Mouse (Mus musculus) monocyte, adult 5-6 weeks (primary cell): ENCODE measurements around the gene Sars2. TPM values are rescaled to one million over a fixed set of nuclear protein-coding genes. Genes with fewer than 3 reads are reported as not detected.
"Not testable (repeated sequence)": the region's sequence is repeated elsewhere in the genome, so short reads cannot be mapped to it uniquely, and the experiment has no call there.

Experiments
- ATAC-seq: fragments of 153-309, 156-312 bp; replicated peaks from 2 replicates; pipeline ENCODE4 v1.8.0; 2017; ENCODE audit warnings: mild to moderate bottlenecking; ENCODE audit not compliant: low TSS enrichment, insufficient number of reproducible peaks, severe bottlenecking, poor library complexity, low FRiP score
- total RNA-seq: library from RNA; stranded (forward); fragments of 200-1000, 200-491, 200-594 nt; gene quantifications from 3 replicates; pipeline ENCODE4 v1.2.3, GENCODE M21; 2017

Sars2 gene
- total RNA-seq = 2.7 to 8.8 TPM (median 3.8 TPM) in 3 replicates

DNA sequence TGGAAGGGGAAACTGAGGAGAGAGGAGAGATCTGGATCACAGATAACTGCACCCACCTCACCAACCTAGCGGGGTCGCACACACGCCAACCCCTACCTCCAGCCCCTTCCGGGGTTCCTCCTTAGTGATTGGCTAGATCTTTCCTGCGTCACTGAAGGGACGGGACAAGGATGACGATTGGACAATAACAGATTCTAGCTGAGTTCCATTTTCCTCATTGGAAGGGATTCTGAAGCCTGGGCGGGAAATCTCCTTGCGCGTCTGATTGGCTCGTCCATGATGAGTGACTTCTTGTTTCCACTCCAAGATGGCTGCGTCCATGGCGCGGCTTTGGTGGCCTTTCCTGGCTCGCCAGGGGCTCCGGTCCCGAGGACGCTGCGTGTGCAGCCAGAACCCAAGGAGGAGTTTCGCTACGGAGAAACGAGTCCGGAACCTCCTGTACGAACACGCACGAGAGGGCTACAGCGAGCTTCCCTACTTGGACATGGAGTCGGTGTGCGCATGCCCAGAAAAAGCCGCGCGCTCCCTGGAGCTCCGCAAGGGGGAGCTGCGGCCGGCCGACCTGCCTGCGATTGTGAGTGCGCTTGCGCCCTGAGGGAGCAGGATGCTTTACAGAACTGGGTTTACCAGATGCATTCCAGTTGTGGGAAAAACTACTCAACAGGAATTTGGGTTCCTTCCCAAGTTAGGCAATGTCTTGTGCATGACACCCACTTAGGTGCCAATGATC is at the start of gene Sars2, which contains the start of gene Mrps12:
Sars2 (plus strand) TSS at position 284 of the 730 bp plus-strand sequence.
Mrps12 (minus strand) TSS at position 112 of the 730 bp plus-strand sequence.
- ATAC-seq = peak; percentile 92

DNA sequence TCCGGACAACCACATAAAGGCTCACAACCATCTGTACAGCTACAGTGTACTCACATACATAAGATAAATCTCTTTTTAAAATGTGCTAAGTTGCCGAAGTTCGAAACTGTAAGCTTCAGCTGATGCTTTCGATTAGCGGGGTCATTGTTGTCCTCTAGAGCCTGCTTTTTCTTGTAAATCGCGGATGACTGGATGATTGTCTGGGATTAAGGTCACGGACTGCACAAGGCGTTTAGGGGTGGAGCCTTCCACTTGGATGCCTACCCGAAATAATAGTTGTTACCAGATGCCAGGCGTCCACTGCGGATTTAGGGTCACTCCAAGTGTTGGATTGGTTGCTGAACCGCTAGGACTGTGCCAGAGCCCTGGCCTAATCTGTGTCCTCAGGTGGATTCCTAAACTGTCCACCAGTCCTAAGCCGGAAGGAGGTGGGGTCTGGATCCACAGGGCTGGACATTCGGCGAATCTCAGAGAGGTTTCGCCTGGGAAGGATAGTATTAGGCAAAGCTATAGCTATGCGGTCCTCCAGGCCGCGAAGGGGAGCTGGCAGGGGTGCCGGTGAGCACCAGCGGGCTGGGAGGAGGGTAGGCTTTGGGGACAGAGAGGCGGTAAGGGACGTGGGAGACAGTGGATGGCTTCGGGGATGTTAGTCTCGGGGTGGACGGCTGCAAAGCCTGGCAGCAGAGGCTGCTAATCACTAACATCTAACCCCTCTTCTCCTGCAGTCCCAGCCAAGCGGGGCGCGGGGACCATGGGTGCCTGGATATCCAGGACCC is 49.1 kb upstream of the Sars2 start, which contains the start of gene Fbxo27:
Fbxo27 (plus strand) TSS at position 305 of the 776 bp plus-strand sequence.
- ATAC-seq = no peak; the same call in 1 of the 2 replicates

DNA sequence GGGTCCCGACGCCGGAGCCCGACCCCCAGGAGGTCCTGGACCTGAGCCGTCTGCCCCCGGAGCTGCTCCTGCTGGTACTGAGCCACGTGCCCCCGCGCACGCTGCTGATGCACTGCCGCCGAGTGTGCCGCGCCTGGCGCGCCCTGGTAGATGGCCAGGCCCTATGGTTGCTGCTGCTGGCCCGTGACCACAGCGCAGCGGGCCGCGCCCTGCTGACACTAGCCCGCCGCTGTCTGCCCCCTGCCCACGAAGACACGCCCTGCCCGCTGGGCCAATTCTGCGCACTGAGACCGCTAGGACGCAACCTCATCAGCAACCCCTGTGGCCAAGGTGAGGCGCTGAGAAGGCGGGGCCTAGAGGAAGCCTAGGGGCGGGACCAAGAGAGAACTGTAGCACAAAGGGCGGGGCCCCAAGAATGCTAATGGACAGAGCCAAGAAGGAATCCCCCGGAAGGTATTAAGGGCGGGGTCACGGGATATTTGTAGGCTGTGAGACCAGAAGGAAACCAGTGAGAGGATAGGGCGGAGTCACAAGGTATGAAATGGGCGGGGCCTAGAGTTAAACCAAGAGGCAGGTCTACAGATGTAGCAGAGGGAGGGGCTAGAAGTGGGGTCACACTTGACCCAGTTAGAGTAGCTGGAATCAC is 48.3 kb upstream of the Sars2 start:
- ATAC-seq = peak; percentile 78

DNA sequence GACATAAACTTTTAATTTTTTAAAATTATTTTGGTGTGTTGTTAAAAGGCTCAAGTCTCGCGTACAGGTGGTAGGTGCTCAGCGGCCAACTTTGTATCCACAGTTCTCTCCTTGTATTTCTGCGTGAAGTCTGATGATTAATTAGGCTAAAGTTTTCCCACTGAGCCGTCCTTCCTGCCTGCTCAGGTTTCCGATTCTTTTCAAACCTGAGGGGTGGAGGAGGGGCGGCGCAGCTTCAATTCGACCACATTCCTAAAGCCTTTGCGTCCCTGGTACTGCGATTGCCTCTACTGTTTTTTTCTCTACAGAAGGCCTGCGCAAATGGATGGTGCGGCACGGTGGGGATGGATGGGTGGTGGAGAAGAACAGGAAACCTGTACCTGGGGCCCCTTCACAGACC is 47.4 kb upstream of the Sars2 start:
- ATAC-seq = no peak

DNA sequence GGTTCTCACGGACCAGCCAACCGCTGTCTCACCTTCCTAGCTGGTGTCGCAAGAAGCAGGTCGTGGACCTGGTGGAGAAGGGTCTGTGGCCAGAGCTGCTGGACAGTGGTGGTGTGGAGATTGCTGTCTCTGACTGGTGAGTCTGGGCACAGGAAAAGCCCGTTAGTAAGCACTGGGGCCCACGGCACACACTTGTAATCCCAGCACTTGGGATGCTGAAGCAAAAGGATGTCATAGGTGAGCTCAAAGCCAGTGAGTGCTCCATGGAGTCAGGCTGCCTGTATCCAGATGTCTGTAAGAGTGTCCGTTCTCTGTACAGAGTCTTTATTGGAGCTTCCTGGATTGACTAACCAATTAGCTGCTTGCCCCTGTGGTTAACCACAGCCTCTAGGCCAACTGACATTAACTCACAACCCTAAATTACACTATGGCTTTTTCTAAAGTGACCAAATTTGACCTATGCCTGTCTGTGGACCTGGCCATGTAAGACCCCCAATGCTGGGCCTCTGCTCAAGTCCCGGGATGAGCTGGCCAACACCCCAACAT is 46.8 kb upstream of the Sars2 start:
- 0 out of 2 replicates have a peak, but pooled peaks have one; percentile 24 for ATAC-seq

DNA sequence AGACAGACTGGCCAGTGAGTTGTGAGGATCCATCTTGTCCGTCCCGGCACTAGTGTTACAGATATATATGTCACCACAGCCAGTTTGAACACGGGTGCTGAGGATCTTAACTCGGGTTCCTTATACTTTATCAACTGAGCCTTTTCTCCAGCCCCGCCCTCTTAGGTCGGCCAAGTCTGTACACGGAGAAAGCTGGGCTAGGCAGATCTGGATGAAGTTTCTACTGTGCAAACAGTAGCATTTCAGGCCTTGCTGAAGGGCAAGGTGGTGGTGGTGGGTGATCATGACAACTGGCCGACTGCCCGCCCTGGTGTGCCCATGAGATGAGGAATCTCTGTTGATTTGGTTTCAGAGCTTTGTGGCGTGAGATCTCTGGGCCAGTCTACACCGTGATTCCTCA is 44.5 kb upstream of the Sars2 start:
- ATAC-seq = no peak

DNA sequence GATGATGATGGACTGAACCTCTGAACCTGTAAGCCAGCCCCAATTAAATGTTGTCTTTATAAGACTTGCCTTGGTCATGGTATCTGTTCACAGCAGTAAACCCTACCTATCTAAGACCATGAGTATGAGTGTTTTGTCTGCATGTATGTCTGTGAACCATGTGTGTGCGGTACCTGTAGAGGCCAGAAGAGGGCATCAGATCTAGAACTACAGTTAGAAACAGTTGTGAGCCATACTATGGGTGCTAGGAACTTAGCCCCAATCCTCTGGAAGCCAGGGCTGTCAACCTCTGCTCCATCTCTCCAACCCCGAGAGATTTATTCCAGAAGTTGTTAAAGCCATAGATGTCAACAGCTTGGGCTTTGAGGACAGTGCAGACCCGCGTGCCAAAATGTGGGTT is 41.5 kb upstream of the Sars2 start:
- no peak for ATAC-seq

DNA sequence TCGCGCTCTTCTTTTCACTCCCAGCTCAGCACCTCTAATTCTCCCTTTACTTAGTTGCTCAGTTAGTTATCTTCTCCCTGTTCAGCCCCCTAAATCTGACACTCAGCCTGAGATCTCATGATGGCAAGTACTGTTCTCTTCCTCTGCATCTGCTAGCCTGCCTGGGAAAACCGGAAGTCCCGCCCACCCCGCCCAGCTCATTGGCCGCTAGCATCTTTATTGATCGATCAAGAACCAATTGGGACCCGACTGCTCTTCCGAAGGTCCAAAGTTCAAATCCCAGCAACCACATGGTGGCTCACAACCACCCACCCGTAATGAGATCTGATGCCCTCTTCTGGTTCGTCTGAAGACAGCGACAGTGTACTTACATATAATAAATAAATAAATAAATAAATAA is 40.5 kb upstream of the Sars2 start:
- ATAC-seq = not testable (repeated sequence)

DNA sequence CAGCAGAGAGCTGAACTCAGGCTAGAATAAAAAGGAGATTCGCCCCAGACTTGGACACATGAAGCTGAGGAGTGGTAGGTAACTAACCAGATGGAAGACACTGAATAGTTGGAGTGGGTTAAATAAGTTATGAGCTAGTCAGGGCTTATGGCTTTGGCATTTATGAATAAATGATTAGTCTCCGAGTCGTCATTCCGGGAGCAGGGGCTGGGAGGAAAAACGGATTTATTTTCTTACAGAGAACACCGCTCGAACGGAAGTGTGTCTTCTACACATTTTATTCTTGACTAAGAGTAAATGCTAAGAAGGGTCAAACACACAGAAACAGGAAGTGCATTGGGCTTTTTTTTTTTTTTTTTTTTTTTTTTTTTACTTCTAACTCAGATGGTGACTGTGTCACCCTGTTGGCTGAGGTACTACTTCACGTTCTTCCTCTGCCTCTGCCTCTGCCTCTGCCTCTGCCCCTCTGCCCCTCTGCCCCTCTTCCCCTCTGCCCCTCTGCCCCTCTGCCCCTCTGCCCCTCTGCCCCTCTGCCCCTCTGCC is 39.1 kb upstream of the Sars2 start:
- no peak for ATAC-seq

DNA sequence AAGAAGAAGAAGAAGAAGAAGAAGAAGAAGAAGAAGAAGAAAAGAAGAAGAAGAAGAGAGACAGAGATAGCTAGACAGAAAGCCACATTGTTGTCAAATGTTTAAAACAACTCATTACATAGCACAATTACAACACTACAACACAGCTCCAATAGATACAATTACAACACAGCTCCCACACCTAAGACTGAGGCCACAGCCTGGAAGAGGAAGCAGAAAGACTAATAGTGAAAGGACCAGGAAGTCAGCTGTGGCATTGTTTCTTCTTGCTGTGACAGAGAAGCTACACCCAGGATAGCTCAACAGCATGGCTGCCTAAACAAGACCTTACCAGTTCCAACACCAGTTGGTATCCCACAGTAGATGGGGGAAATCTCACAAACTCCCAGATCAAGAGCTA is 32.3 kb upstream of the Sars2 start:
- 0 out of 2 replicates have a peak, but pooled peaks have one; percentile 35 for ATAC-seq

DNA sequence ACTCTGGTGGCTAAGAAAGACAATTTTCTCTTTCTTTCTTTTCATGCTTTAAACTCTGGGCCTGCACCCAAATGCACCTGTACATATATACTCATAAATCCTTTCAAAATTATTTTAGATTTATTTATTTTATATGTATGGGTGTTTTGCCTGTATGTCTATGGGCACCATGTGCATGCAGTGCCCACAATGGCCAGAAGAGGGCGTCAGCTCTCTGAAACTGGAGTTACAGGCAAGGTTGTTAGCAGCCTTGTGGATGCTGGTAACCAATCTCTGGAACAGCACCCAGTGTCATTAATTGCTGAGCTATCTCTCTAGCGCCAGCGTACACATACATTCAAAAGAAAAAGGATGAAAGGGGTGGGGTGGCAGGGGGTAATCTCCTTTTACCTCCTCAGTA is 30.8 kb upstream of the Sars2 start:
- ATAC-seq = no peak

DNA sequence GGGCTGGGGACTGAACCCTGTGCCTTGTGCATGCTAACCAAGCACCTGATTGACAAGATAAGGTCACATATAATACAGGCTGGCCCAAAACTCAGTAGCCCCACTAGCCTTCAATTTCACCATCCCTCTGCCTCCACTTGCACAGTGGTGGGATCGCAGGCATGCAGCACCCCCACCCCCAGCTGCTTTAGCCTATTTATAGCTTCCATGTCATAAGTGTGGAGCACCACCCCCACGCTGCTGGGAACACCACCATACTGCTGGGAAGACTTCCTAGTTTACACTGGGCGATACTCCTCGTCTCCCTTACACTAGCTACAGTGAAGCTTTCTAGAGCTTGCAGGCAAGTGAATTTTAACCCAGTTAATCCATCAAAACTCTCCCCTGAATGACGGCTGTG is 27.1 kb upstream of the Sars2 start:
- no peak for ATAC-seq

DNA sequence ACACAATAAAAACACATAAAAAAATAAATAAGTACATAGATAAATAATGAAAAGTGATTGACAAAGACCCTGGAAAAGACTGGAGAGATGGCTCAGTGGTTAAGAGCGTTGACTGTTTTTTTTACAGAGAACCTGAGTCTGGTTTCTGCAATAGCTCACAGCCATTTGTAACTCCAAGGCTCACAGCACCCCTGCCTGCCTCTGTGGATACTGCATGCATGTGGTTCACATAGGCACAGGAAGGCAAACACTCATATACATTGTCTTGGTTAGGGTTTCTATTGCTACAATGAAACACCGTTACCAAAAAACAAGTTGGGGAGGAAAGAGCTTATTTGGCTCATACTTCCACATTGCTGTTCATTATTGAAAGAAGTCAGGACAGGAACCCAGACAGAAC is 26.2 kb upstream of the Sars2 start:
- ATAC-seq = no peak

DNA sequence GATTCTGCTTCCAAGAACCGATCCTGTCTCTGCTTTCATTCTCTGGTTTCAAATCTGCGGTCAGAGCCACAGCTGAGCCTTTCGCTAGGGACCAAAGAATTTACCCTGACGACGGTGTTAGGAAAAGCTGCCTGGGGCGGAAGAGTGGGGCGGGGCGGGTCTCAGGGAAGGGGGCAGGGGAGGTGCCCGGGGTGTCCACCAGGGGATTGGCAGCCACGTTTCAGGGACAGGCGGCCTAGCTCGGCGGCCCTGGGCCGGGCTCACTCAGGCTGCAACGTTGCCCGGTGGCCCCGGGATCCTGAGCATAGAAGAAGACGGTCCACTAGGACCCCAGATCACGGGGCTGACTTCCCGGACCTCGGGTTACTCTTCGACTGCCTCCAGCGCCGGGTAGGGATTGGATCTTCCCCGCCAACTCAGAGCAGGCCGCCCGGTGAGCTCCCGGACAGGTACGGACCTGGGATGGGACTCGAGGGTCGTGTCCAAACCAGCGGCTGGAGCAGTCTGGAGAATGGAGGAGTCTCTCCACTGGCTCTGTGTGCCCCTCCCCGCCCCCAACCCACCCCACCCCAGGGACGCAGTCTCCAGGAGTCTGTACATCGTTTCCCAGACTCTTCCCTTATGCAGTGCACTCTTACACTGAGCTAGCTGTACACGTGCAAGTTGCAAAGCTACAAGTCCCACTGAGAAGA is 25.1 kb upstream of the Sars2 start, which contains the start of gene Fbxo17:
Fbxo17 (plus strand) TSS at position 215 of the 692 bp plus-strand sequence.
- peak; percentile 36; the same call in 1 of the 2 replicates for ATAC-seq

DNA sequence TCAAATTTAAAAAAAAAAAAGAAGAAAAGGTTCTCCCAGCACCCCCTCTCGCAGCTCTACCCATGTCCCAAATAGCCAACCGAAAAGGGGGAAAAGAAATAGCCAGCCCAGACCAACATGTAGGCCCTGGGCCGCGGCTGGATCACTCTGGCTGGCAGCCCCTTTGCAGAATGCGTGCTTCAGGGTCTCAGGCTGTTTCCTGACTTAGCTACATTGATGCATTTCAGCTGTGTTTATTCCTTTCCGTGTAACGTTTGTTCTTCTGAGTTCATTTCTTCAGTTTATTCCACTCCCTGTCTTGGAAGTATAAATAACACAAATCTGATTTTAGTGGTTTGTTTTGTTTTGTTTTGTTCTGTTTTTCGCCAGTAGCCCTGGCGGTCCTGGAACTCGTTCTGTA is 24.1 kb upstream of the Sars2 start:
- no peak for ATAC-seq

DNA sequence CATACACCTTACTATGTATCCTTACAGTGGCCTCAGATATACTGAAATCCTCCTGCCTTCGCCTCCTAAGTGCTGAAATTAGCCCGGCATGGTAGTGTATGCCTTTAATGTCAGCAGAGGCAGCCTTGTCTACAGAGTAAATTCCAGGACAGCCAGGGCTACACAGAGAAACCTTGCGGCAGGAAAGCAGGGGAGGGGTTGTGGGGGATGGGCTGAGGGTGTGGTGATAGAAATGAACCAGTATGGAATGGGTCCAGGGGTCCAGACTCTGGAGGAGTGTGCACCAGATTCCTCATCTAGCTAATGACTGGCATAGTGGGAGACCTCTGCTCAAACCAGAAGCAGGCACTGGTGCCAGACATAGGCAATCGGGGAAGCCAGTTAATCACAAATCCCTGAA is 22.6 kb upstream of the Sars2 start:
- no peak for ATAC-seq

DNA sequence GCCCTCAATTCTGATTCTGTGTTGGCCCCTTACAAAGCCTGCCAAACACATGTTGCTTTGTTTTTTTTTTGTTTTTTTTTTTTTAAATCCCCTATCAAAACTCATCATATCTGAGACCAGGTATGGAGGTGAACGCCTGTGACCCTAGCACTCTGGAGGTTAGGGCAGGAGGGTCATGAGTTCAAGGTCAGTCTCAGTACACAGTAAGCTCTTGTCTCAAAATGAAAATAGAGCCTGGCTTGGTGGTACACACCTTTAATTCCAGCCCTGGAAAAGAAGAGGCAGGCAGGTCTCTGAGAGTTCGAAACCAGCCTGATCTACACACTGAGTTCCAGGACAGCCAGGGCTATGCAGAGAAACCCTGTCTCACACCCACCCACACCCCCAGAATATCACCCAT is 22.1 kb upstream of the Sars2 start:
- no peak for ATAC-seq
